In the genomic region with DNA sequence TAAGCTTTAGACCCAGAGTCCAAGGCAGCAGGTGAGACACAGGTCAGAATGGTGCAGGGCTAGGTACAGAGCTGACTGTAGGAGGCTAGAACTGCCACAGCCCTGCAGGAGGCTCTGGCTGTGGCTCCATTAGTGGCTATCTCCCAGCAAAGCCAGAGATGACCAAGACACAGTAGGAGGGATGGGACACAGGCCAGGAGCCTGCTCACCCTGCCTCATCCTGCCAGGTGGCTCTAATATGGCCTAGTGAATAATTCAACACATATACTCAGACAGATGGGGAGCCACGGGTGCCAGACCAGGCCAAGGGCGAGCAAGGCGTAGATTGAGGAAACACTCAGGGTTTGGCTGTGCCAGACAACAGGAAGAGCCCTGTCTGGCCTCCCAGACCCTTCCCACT, we compare ENCODE assay signal across 23 mouse cellular contexts. TPM values are rescaled to one million over a fixed set of nuclear protein-coding genes. Genes with fewer than 3 reads are reported as not detected.
DNase-seq lines count a peak whose midpoint lies in the region.
"Had no signal": no experiment of that assay in that cellular context is flagged by ENCODE, and none has a peak within 500 bp of the region (broad histone marks: within the 10 kb centered on the region; RNA-seq: fewer than 3 reads in every experiment).

No protein-coding gene starts in this region.

- intact Hi-C loops in left cerebral cortex, postnatal 4 days (cut with DNase I) = no loop called here

- peak; percentile 88 for DNase-seq in left cerebral cortex, postnatal 4 days
- DNase-seq in left cerebral cortex, adult 8-10 months (ENCODE audit: low spot score in 2 of 2) = no peak
- DNase-seq in cerebellum, adult 11 months = peak; percentile 75
- peak; percentile 88 for DNase-seq in cerebellum, adult 9-10 months
- DNase-seq in cerebellum, postnatal 36 days = peak; percentile 84 to 85
- no peak for DNase-seq in adipocyte (ENCODE audit: low spot score)
- DNase-seq in thymus, postnatal 0 days (ENCODE audit: low spot score) = no peak
- DNase-seq: adrenal gland, postnatal 25 days; embryo, embryonic 11 days; gastrocnemius, adult 2 months; gastrocnemius, postnatal 36 days; heart, adult 18-20 months; heart, postnatal 36 days; kidney, adult 9 months; kidney, postnatal 14 days; layer of hippocampus, adult 9-11 months; liver, postnatal 0 days; lung, postnatal 4 days; right cerebral cortex, postnatal 4 days; thymus, adult 18-20 months; thymus, postnatal 4 days had no signal

RNA-seq across cellular contexts. Expression of a gene that starts 35.4 kb away (rescaled TPM):
- total RNA-seq in left cerebral cortex, postnatal 4 days (2021) = 1 to 10 TPM; 2.4 to 2.5 TPM
- total RNA-seq in left cerebral cortex, adult 8-10 months (2022) = 1 to 10 TPM; 1.8 to 3.6 (median 2.9) TPM
- polyA plus RNA-seq in thymus, postnatal 0 days (2015; fragmentation: Nextera tagmentation; extraction: Ambion mirVana) = 8.1 and 8.9 TPM in 2 replicates
- polyA plus RNA-seq: G1E; heart, embryonic 11.5 days had no signal

Comparison
In these comparisons a context has a peak if more than half of its experiments do, and no peak if none do; other contexts are left out.
1. DNase-seq: peak in left cerebral cortex, postnatal 4 days (single experiment), cerebellum, adult 11 months (single experiment), cerebellum, adult 9-10 months (single experiment) and cerebellum, postnatal 36 days (2 of 2); none in left cerebral cortex, adult 8-10 months (0 of 2), adipocyte (single experiment) and thymus, postnatal 0 days (single experiment).